Mouse (Mus musculus): ENCODE results near the gene Mast1.

The Mast1 gene

GRCm38 (mm10) chr8:84871376-84872308 is 65.5 kb downstream of the Mast1 start, which contains the start of gene Syce2:
Syce2 (plus strand) TSS chr8:84872111.
- DNase-seq, result peak; percentile 84

Measured in kidney, adult 18-20 months (tissue).